Mouse (Mus musculus): ENCODE measurements around the gene Ttc7b. TPM values are rescaled to one million over a fixed set of nuclear protein-coding genes. Genes with fewer than 3 reads are reported as not detected.
A peak's percentile ranks its signal among the peaks of the same experiment; 100 is the strongest.

Gene Ttc7b
- polyA plus RNA-seq, 1 experiment from 2014 or later: 4.6 TPM

GRCm38 (mm10) chr12:100391890-100392289 lies 128.7 kb downstream of the Ttc7b start:
- 72% methylated on average over 9 of the region's 9 CpGs for WGBS
- no peak for ATAC-seq (ENCODE audit: borderline replicate concordance, extremely low read depth, low FRiP score, low TSS enrichment)
- Histone ChIP-seq H3K4me1 (no peaks in the 10 kb centered on the region), H3K9me3 (no peaks in the 10 kb centered on the region), H3K27me3 (no peaks in the 10 kb centered on the region), H3K4me3 (no peak overlapping the region), H3K9ac (no peak overlapping the region), H3K36me3 (peaks cover 7% of the 10 kb centered on the region; the same call in 1 of the 2 replicates), H3K4me2 (no peak overlapping the region), H3K27ac (no peak overlapping the region)

DNA sequence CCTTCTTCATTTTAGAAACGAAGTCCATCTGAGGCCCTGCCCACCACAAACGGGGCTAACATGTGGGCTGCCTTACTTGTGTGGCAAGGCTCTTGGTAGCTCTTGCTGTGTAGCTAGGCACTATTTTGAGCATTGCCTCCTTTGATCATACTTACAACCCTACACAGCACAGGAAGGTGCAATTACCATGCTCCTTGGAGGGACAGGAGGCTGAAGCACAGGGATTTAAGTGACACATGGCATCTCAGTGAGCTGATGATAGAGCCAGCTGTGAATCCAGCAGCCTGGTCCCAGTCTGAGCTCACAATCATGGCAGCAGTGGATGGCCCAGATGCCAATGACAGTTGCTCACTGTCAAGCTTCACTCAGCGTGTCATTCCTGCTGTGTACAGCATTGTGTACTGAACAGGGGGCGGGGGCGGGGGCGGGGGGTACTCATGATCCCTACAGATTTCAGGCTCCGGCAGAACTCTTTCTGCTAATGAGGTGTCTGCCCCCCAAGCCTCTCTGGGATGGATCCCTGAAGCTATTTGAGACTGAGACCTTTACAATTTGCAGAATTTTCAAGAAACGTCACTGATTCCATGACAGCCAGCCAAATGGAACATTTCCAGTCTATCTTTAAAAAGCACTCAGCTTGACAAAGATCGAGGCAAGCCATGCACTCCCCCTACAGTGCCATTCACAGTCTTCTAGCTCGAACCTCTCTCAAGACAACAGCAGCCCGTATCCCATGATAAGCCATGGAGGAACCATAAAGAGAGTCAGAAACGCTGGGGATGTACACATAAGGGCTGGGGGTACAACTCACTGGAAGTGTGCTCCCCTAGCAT lies 130.5 kb downstream of the Ttc7b start:
- Histone ChIP-seq H3K4me2 (no peak overlapping the region), H3K27ac (peak overlapping the region; percentile 66), H3K4me1 (peaks cover 7% of the 10 kb centered on the region; the same call in 1 of the 2 replicates), H3K9ac (no peak overlapping the region), H3K36me3 (peaks cover 7% of the 10 kb centered on the region; the same call in 1 of the 2 replicates), H3K4me3 (no peak overlapping the region), H3K27me3 (no peaks in the 10 kb centered on the region), H3K9me3 (no peaks in the 10 kb centered on the region)
- ATAC-seq (ENCODE audit: borderline replicate concordance, extremely low read depth, low FRiP score, low TSS enrichment): peak; percentile 88
- WGBS: 52% methylated on average over 12 of the region's 12 CpGs

- Histone ChIP-seq H3K4me2 (no peak overlapping the region), H3K4me1 (peaks cover 7% of the 10 kb centered on the region; the same call in 1 of the 2 replicates), H3K4me3 (no peak overlapping the region), H3K36me3 (peaks cover 10% of the 10 kb centered on the region; the same call in 1 of the 2 replicates), H3K9ac (no peak overlapping the region), H3K27ac (no peak overlapping the region), H3K9me3 (no peaks in the 10 kb centered on the region), H3K27me3 (no peaks in the 10 kb centered on the region)
- no peak for ATAC-seq (ENCODE audit: borderline replicate concordance, extremely low read depth, low FRiP score, low TSS enrichment)
- 58% methylated on average over 3 of the region's 3 CpGs for WGBS
These were observed 134.4 kb downstream of the Ttc7b start for GRCm38 (mm10) chr12:100386259-100386658.

DNA sequence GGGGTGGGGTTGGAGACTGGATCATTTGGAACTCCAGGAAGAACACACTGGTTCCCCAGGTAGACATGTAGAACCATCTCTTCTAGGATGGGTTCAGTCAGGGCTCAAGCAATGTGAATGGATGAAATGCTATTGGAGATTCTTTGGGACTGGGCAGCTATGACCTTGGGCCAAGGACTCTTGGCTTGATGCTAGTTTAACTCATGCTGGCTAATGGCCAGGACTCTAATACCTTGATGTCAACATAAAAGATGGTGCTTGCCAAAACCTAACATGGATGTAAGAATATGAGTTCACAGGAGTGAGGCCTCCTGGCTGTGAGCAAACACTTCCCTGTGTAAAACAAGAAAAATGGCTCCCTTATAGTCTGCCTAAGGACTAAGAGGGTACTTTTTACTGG lies 138.1 kb downstream of the Ttc7b start:
- Histone ChIP-seq H3K36me3 (peaks cover 10% of the 10 kb centered on the region; the same call in 1 of the 2 replicates), H3K9me3 (no peaks in the 10 kb centered on the region), H3K27me3 (no peaks in the 10 kb centered on the region), H3K4me2 (no peak overlapping the region), H3K4me1 (peaks cover 7% of the 10 kb centered on the region; the same call in 1 of the 2 replicates), H3K27ac (no peak overlapping the region), H3K4me3 (no peak overlapping the region), H3K9ac (no peak overlapping the region)
- no peak for ATAC-seq (ENCODE audit: borderline replicate concordance, extremely low read depth, low FRiP score, low TSS enrichment)

DNA sequence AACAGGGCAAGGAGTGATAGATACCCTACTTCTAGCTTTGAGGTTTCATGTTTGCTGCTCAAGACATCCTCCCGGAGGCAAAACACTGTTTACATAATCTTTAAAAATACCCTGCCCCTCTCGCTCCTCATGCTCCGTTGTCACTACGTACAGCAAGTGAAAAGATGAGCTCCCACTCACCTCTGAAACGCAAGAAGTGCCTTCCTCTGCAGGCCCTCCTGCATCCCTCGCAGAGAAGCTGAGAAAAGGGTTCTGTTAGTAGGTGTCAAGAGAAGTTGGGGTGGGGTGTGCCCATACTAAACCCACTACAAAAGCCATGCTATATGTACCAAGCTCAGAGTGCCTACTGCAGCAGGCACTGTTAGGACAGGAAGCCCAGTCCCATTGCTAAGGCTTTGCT lies 138.7 kb downstream of the Ttc7b start:
- ATAC-seq (ENCODE audit: borderline replicate concordance, extremely low read depth, low FRiP score, low TSS enrichment): no peak
- Histone ChIP-seq H3K27ac (no peak overlapping the region), H3K27me3 (no peaks in the 10 kb centered on the region), H3K9me3 (no peaks in the 10 kb centered on the region), H3K36me3 (peaks cover 10% of the 10 kb centered on the region; the same call in 1 of the 2 replicates), H3K4me3 (no peak overlapping the region), H3K4me2 (no peak overlapping the region), H3K9ac (no peak overlapping the region), H3K4me1 (peaks cover 7% of the 10 kb centered on the region; the same call in 1 of the 2 replicates)
- 65% methylated on average over 6 of the region's 6 CpGs for WGBS

DNA sequence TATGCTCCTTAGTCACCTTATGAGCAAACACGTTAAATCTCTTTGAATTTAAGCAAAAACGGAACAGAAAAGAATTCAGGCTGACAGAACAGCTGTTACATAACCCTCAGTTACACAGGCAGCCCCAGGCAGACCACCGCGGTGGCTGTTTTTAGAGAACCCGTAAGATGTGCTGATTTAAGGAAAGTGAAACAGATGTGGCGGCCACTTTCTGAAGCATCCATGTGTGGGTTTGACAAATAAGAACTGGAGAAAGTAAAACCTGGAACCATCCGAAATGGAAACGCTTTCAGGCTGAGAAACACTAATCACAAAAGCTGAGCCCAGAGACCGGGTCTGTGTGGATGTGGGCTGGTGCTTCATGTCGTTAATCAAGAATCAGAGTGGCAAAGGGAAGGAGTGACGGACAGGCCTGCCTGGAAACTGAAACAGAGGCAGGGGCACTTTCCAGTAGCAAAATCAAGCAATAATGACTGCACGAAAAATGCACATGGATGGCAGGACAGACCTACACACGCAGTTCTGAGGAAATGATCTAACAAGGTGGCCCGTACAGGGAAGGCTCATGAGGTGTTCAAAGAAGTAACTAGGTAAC lies 139.8 kb downstream of the Ttc7b start:
- no peak overlapping the region for H3K4me3 ChIP-seq
- peaks cover 10% of the 10 kb centered on the region; the same call in 1 of the 2 replicates for H3K36me3 ChIP-seq
- ATAC-seq (ENCODE audit: borderline replicate concordance, extremely low read depth, low FRiP score, low TSS enrichment): no peak
- H3K27ac ChIP-seq: no peak overlapping the region
- H3K4me1 ChIP-seq: peaks cover 2% of the 10 kb centered on the region; the same call in 1 of the 2 replicates
- H3K27me3 ChIP-seq: no peaks in the 10 kb centered on the region
- no peak overlapping the region for H3K9ac ChIP-seq
- WGBS: 71% methylated on average over 14 of the region's 14 CpGs
- no peak overlapping the region for H3K4me2 ChIP-seq
- no peaks in the 10 kb centered on the region for H3K9me3 ChIP-seq

GRCm38 (mm10) chr12:100379833-100380232 lies 140.8 kb downstream of the Ttc7b start:
- no peaks in the 10 kb centered on the region for H3K4me1 ChIP-seq
- no peaks in the 10 kb centered on the region for H3K9me3 ChIP-seq
- no peak overlapping the region for H3K27ac ChIP-seq
- peaks cover 10% of the 10 kb centered on the region; the same call in 1 of the 2 replicates for H3K36me3 ChIP-seq
- no peak overlapping the region for H3K4me3 ChIP-seq
- no peak for ATAC-seq (ENCODE audit: borderline replicate concordance, extremely low read depth, low FRiP score, low TSS enrichment)
- H3K9ac ChIP-seq: no peak overlapping the region
- no peak overlapping the region for H3K4me2 ChIP-seq
- H3K27me3 ChIP-seq: no peaks in the 10 kb centered on the region
- WGBS: 84% methylated on average over 1 of the region's 1 CpGs

GRCm38 (mm10) chr12:100378266-100378665 lies 142.4 kb downstream of the Ttc7b start:
- no peak overlapping the region for H3K4me3 ChIP-seq
- H3K9me3 ChIP-seq: no peaks in the 10 kb centered on the region
- H3K4me1 ChIP-seq: no peaks in the 10 kb centered on the region
- H3K27me3 ChIP-seq: no peaks in the 10 kb centered on the region
- H3K27ac ChIP-seq: no peak overlapping the region
- H3K9ac ChIP-seq: no peak overlapping the region
- H3K36me3 ChIP-seq: no peaks in the 10 kb centered on the region
- H3K4me2 ChIP-seq: no peak overlapping the region
- WGBS: 63% methylated on average over 2 of the region's 2 CpGs
- no peak for ATAC-seq (ENCODE audit: borderline replicate concordance, extremely low read depth, low FRiP score, low TSS enrichment)

DNA sequence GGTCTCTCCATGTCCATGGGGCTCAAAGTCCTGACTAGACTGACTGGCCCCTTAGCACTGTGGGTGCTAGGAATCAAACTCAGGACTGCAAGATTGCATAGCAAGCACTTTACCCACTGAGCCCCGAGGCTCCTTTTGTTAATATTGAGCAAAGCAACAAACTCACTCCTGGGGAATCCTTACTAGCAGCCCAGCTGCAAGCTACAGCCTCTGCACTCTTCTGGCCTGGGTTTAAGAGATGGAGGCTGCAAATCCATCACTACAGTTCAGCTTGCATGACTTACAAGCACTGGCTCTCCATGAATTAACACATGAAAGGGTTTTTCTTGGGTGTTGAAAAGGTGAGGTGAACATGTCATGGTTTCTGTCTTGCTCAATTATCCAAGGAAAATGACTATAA lies 142.8 kb downstream of the Ttc7b start:
- WGBS: 48% methylated on average over 1 of the region's 1 CpGs
- no peaks in the 10 kb centered on the region for H3K27me3 ChIP-seq
- no peak overlapping the region for H3K4me2 ChIP-seq
- H3K27ac ChIP-seq: no peak overlapping the region
- H3K9me3 ChIP-seq: no peaks in the 10 kb centered on the region
- H3K9ac ChIP-seq: no peak overlapping the region
- no peak for ATAC-seq (ENCODE audit: borderline replicate concordance, extremely low read depth, low FRiP score, low TSS enrichment)
- H3K4me3 ChIP-seq: no peak overlapping the region
- no peaks in the 10 kb centered on the region for H3K4me1 ChIP-seq
- H3K36me3 ChIP-seq: no peaks in the 10 kb centered on the region

GRCm38 (mm10) chr12:100375801-100376200 lies 144.8 kb downstream of the Ttc7b start:
- Histone ChIP-seq H3K27ac (no peak overlapping the region), H3K36me3 (peaks cover 7% of the 10 kb centered on the region), H3K9me3 (no peaks in the 10 kb centered on the region), H3K27me3 (no peaks in the 10 kb centered on the region), H3K4me1 (no peaks in the 10 kb centered on the region), H3K4me3 (no peak overlapping the region), H3K4me2 (no peak overlapping the region), H3K9ac (no peak overlapping the region)
- no peak for ATAC-seq (ENCODE audit: borderline replicate concordance, extremely low read depth, low FRiP score, low TSS enrichment)
- WGBS: 65% methylated on average over 8 of the region's 8 CpGs

DNA sequence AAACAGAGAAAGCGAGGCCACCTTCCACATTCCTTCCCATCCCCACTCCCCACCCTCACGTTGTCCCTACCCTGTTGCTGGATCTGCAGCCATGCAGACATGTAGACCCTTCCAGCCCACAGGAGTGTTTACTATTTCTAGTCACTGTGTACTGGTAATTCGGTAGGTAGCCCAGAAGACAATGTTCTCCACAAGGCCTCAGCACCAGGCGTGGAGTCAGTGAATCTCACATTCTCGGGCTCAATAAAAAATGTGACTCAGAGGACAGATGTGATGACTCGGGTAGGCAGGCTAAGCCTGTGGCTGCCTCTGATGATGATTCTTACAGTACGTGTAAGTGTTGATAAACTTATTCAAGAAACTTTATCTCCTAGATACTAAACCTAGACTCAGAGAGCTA lies 147.8 kb downstream of the Ttc7b start:
- H3K4me2 ChIP-seq: no peak overlapping the region
- H3K27me3 ChIP-seq: no peaks in the 10 kb centered on the region
- H3K4me1 ChIP-seq: no peaks in the 10 kb centered on the region
- no peaks in the 10 kb centered on the region for H3K9me3 ChIP-seq
- no peak overlapping the region for H3K9ac ChIP-seq
- H3K4me3 ChIP-seq: no peak overlapping the region
- H3K36me3 ChIP-seq: peaks cover 14% of the 10 kb centered on the region
- ATAC-seq (ENCODE audit: borderline replicate concordance, extremely low read depth, low FRiP score, low TSS enrichment): no peak
- H3K27ac ChIP-seq: no peak overlapping the region
- 78% methylated on average over 7 of the region's 7 CpGs for WGBS

- Histone ChIP-seq H3K9me3 (no peaks in the 10 kb centered on the region), H3K27me3 (no peaks in the 10 kb centered on the region), H3K9ac (no peak overlapping the region), H3K4me1 (no peaks in the 10 kb centered on the region), H3K36me3 (peaks cover 14% of the 10 kb centered on the region), H3K4me2 (no peak overlapping the region), H3K27ac (no peak overlapping the region), H3K4me3 (no peak overlapping the region)
- ATAC-seq (ENCODE audit: borderline replicate concordance, extremely low read depth, low FRiP score, low TSS enrichment): no peak
- WGBS: 75% methylated on average over 4 of the region's 4 CpGs
These were observed 148.6 kb downstream of the Ttc7b start for GRCm38 (mm10) chr12:100372015-100372414.
